Mouse (Mus musculus) small intestine, adult 2 months (tissue): ENCODE measurements around the gene Fbxo47. TPM values are rescaled to one million over a fixed set of nuclear protein-coding genes. Genes with fewer than 3 reads are reported as not detected.
"Not testable (repeated sequence)": the region's sequence is repeated elsewhere in the genome, so short reads cannot be mapped to it uniquely, and the experiment has no call there.

Source experiments
- H3K27ac ChIP-seq: fragments of 200-500 bp; 2 replicates; pipeline ENCODE4 v1.5.1; 2012; ENCODE audit warnings: low read depth, low read length, control low read depth, inconsistent platforms; ENCODE audit not compliant: insufficient read depth
- H3K27me3 ChIP-seq: fragments of 200-500 bp; 2 replicates; pipeline ENCODE4 v1.6.1; 2012; ENCODE audit warnings: mild to moderate bottlenecking, moderate library complexity, low read length, inconsistent platforms; ENCODE audit not compliant: control insufficient read depth, insufficient read depth
- H3K36me3 ChIP-seq: fragments of 200-500 bp; 2 replicates; pipeline ENCODE4 v1.6.1; 2012; ENCODE audit warnings: mild to moderate bottlenecking, low read length, control low read depth, inconsistent platforms; ENCODE audit not compliant: control insufficient read depth, insufficient read depth
- H3K4me1 ChIP-seq: fragments of 200-500 bp; 2 replicates; pipeline ENCODE4 v1.6.1; 2012; ENCODE audit warnings: low read length, inconsistent platforms, mixed read lengths; ENCODE audit not compliant: control insufficient read depth, insufficient read depth, insufficient read length
- H3K4me3 ChIP-seq: fragments of 200-500 bp; 2 replicates; pipeline ENCODE4 v1.5.1; 2012; ENCODE audit warnings: low read depth, mild to moderate bottlenecking, control low read depth, inconsistent platforms, low read length, moderate library complexity
- CTCF ChIP-seq: fragments of 200-500 bp; IDR thresholded peaks from 2 replicates; pipeline ENCODE4 v1.5.1; 2012; ENCODE audit warnings: low read depth, mild to moderate bottlenecking, control low read depth, inconsistent platforms, low read length, moderate library complexity, mixed read lengths; ENCODE audit not compliant: insufficient replicate concordance, insufficient read length; ENCODE audit errors: extremely low read depth
- POLR2A ChIP-seq: fragments of 200-500 bp; IDR thresholded peaks from 2 replicates; pipeline ENCODE4 v1.6.1; 2012; ENCODE audit warnings: low read depth, mild to moderate bottlenecking, control low read depth, inconsistent platforms, low read length, moderate library complexity
- WGBS: fragments of 180-500 bp; shearing (Covaris S2); methylation state at CpG from one replicate; pipeline ENCODE4 v1.1.7; 2018; 5-methylcytosine and 5-hydroxymethylcytosine counted together
- polyA plus RNA-seq: library from polyadenylated mRNA; depleted of rRNA; stranded (reverse); fragments of >200 nt; gene quantifications from 2 replicates; pipeline ENCODE4 v1.2.3, GENCODE M21; 2012

Fbxo47 gene
- polyA plus RNA-seq, 1 experiment, result not detected

- Histone ChIP-seq H3K27ac (no peak overlapping the region), H3K27me3 (no peaks in the 10 kb centered on the region), H3K4me1 (peaks cover 6% of the 10 kb centered on the region), H3K4me3 (no peak overlapping the region), H3K36me3 (peaks cover 35% of the 10 kb centered on the region)
- TF ChIP-seq CTCF, result no peak
- TF ChIP-seq POLR2A, result no peak
- 68% methylated on average over 11 of the region's 11 CpGs for WGBS
Measured at GRCm38 (mm10) chr11:97839441-97840134, 44.4 kb downstream of the Fbxo47 start.

GRCm38 (mm10) chr11:97838779-97839440 is 45.0 kb downstream of the Fbxo47 start:
- no peaks in the 10 kb centered on the region for H3K27me3 ChIP-seq
- H3K27ac ChIP-seq, result no peak overlapping the region
- peaks cover 6% of the 10 kb centered on the region for H3K4me1 ChIP-seq
- no peak overlapping the region for H3K4me3 ChIP-seq
- 63% methylated on average over 10 of the region's 10 CpGs for WGBS
- TF ChIP-seq CTCF (no peak), POLR2A (no peak)
- peaks cover 42% of the 10 kb centered on the region for H3K36me3 ChIP-seq

- peaks cover 53% of the 10 kb centered on the region for H3K36me3 ChIP-seq
- whole genome bisulfite sequencing, result 57% methylated on average over 7 of the region's 7 CpGs
- H3K4me1 ChIP-seq, result peaks cover 6% of the 10 kb centered on the region
- no peak overlapping the region for H3K4me3 ChIP-seq
- no peaks in the 10 kb centered on the region for H3K27me3 ChIP-seq
- H3K27ac ChIP-seq, result no peak overlapping the region
- TF ChIP-seq POLR2A (no peak), CTCF (no peak)
Measured at GRCm38 (mm10) chr11:97837641-97838149, 46.3 kb downstream of the Fbxo47 start.

GRCm38 (mm10) chr11:97837051-97837450 is 46.9 kb downstream of the Fbxo47 start:
- H3K36me3 ChIP-seq, result peaks cover 59% of the 10 kb centered on the region
- 35% methylated on average over 9 of the region's 9 CpGs for WGBS
- H3K4me3 ChIP-seq, H3K4me1 ChIP-seq, H3K27me3 ChIP-seq: not testable (repeated sequence)
- peak overlapping the region; percentile 44; the same call in 1 of the 2 replicates for H3K27ac ChIP-seq

GRCm38 (mm10) chr11:97836541-97836940 is 47.4 kb downstream of the Fbxo47 start:
- H3K36me3 ChIP-seq, result peaks cover 59% of the 10 kb centered on the region
- TF ChIP-seq POLR2A, result no peak
- TF ChIP-seq CTCF, result no peak
- no peaks in the 10 kb centered on the region for H3K27me3 ChIP-seq
- H3K4me1 ChIP-seq, result peaks cover 6% of the 10 kb centered on the region
- H3K4me3 ChIP-seq, result no peak overlapping the region
- 21% methylated on average over 8 of the region's 8 CpGs for WGBS
- H3K27ac ChIP-seq, result peak overlapping the region; percentile 44; the same call in 1 of the 2 replicates

GRCm38 (mm10) chr11:97833352-97833751 is 50.6 kb downstream of the Fbxo47 start:
- Histone ChIP-seq H3K27ac (no peak overlapping the region), H3K27me3 (no peaks in the 10 kb centered on the region), H3K4me1 (peaks cover 11% of the 10 kb centered on the region; the same call in 1 of the 2 replicates), H3K36me3 (peaks cover 73% of the 10 kb centered on the region), H3K4me3 (no peak overlapping the region)
- TF ChIP-seq POLR2A (no peak), CTCF (no peak)
- WGBS, result 92% methylated on average over 15 of the region's 15 CpGs

GRCm38 (mm10) chr11:97832001-97832400 is 52.0 kb downstream of the Fbxo47 start:
- WGBS, result 75% methylated on average over 11 of the region's 11 CpGs
- peaks cover 14% of the 10 kb centered on the region; the same call in 1 of the 2 replicates for H3K4me1 ChIP-seq
- no peak for TF ChIP-seq POLR2A
- no peak for TF ChIP-seq CTCF
- H3K27ac ChIP-seq, result no peak overlapping the region
- H3K36me3 ChIP-seq, result peaks cover 73% of the 10 kb centered on the region
- no peaks in the 10 kb centered on the region for H3K27me3 ChIP-seq
- H3K4me3 ChIP-seq, result no peak overlapping the region
